Mouse (Mus musculus) fibroblast of lung, adult 2 months (primary cell): ENCODE measurements around the gene Slc25a11.

Experiments
- DNase-seq: peaks from one replicate; pipeline ENCODE4 v3.0.0-alpha.2; 2011; ENCODE audit warnings: low read depth

The Slc25a11 gene

DNA sequence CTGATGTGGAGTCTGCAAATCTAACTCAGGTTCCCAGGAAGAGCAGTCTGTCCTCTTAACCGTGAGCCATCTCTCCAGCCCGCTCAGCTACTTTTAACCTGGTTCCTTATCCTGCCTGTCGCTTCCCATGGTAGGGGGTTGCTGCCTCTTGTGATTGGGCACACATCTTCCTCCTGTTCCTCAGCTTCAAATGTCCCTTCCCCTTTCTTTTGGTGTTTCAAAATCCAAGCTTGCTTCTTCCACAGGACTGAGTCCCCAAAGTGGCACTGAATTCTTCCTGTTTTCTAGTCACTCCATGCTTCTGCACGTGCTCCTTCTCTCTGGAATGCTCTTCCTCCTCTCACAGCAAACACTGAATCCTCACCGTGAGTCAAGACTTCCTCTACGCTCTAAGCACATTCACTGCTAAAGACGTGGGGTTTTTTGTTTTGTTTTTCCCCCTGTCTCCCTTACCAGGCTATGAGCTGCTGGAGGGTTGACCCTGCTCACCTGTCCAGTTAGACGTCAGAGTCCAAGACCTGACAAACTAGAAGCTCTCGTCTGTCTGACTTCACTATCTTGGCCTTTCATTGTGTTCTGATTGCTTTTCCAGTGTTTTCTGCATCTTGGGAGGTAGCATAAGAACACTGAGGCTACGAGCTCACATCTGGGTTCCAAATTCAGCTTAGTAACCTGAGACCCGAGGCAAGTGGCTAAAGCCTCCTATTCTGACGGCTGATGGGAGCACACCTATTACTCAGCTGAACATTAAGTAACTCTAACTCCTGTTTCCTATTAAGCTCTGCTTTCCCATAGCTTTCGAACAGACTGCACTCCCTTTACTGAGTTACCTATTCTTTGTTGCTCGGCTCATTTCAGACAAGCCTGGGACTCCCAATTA is 20.2 kb upstream of the Slc25a11 start:
- no peak for DNase-seq

DNA sequence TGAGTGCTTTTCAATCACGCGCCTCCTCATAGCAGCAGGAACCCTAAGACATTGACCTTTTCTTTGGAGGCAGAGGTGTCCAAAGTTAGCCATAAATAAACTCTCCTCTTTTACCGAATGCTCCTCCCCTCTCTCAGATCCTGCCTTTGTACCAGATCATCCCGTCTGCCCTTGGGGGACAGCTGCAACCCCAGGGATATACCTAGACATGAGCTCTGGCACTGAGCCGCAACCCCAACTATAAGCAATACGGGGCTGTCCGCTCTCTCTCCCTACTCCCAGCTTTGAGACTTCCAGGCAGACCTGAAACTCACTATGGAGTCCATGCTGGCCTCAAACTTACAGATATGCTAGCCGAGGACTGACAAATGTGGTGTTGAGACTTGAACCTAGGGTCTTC is 19.4 kb upstream of the Slc25a11 start:
- DNase-seq, result no peak

DNA sequence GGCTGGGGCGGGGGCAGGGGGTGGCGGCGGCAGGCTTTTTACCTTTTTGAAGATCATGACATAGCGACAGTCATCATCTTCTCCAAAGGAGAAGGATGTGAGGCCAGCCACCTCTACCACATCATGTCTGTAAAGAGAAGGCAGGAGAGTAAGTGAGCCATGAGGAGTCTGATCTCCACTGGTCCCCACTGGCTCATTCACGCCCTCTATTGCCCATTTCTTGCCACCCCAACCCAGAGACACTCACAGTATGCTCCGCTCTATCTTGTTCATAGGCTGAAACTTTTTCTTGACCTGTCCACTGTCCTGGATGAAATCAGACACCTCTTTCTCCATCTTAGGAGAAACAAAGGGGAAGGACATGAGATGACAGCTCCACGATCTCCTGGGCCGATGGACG is 17.5 kb upstream of the Slc25a11 start:
- DNase-seq, result no peak

DNA sequence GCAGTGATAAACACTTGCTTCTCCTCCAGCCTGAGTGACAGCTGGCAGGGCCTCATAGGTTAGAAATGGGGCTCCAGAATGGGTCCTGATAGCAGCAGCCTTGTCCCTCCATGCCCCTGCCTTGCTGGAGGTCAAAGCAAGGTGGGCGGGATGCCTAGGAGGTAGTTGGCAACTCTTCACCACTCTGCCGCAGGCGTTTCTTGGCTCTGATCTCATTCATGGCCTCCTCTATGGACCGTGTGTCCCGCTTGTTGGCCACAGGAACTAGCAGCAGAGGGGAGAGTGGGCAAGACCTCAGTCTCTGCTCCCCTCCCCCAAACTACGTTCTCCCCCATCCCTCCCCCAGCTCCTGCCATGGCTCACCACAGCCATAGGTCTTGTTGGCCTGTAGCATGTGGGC is 16.7 kb upstream of the Slc25a11 start:
- DNase-seq, result no peak

DNA sequence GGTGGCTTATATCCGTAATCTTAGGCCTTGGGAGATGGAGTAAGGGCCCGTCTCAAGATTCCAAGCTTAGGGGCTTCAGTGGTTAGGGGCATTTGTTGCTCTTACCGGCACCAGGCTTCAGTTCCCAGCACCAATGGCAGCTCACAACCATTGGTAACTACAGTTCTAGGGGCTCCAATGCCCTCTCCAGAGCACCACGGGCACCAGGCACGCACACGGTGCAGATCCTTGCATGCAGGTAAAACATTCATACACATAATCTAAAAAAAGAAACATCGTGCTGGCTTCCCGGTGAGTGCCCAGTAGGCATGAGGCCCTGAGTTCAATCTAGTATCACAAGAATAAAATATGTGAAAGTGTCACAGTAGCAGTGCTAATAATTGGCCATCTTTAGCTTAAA is 15.8 kb upstream of the Slc25a11 start:
- DNase-seq, result no peak

DNA sequence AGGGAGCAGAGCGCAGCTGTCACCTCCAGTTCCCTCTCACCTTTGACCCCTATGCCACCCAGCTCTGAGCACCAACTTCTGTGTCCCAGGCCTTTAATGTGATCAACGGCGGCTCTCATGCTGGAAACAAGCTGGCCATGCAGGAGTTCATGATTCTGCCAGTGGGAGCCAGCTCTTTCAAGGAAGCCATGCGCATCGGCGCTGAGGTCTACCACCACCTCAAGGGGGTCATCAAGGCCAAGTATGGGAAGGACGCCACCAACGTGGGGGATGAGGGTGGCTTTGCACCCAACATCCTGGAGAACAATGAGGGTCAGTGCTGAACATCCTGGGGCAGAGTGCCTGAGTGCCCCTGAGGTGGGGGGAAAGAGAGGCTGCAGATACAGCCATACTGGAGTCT is 13.3 kb upstream of the Slc25a11 start:
- no peak for DNase-seq

DNA sequence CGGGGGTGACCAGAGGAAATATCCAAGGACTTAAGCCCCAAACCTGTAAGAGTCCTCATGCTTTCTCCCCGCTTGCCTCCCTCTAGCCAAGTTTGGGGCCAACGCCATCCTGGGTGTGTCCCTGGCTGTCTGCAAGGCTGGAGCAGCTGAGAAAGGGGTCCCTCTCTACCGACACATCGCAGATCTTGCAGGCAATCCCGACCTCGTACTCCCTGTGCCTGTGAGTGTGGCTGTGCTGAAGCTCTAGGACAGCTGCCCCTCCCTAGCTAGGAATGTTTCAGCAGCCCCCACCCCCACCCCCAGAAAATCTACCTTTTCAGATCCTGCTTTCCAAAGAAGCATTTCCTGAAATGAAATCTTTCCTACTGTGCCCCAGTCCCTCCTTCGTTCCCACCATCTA is 11.7 kb upstream of the Slc25a11 start:
- DNase-seq, result no peak

DNA sequence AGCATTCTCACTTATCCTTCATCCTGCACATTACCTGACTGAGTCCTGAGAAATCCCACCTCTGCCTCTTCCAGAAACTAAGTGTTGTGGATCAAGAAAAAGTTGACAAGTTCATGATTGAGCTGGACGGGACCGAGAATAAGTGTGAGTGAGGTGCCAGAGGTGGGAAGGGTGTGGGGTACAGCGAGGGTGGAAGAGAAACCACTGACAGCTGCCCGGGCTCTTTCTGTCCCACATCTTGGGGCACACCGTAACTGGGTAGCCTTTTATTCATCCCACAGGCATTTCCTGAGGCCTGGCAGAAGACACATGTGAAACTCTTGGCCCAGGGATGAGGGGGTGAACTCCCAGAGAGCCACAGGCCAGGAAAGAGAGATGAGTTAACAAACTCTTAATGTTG is 11.2 kb upstream of the Slc25a11 start:
- no peak for DNase-seq

DNA sequence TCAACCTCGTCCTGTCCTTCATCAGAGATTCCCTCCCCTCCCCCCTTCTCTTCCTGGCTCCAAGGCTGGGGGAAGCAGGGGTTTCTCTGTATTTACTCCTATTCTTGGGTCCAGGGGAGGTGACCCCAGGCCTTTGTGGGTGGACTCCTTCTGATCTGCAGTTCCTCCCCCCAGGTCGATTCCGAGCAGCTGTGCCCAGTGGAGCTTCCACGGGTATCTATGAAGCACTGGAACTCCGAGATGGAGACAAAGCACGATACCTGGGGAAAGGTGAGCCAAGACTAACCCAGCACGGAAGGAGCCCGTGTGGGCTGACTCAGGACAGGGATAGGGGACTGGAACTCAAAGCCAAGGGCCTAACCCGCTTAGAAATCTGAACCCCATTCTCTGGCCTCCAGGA is 10.7 kb upstream of the Slc25a11 start:
- no peak for DNase-seq

DNA sequence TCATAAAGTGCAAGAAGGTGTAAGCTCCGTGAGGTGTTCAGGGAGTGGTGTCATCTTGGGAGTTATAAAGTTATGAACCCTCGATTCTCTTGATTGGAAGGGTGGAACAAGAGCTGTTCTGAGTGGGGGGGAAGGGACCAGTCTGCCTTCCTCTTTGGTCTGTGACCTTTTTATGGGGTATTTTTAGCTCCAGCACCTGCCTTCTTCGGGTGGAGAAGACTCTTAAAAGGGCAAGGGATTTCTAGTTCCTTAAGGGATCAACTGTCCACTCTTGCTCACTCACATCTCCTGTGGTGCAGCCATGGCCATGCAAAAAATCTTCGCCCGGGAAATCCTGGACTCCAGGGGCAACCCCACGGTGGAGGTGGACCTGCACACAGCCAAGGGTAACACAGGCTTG is 10.3 kb upstream of the Slc25a11 start:
- no peak for DNase-seq

DNA sequence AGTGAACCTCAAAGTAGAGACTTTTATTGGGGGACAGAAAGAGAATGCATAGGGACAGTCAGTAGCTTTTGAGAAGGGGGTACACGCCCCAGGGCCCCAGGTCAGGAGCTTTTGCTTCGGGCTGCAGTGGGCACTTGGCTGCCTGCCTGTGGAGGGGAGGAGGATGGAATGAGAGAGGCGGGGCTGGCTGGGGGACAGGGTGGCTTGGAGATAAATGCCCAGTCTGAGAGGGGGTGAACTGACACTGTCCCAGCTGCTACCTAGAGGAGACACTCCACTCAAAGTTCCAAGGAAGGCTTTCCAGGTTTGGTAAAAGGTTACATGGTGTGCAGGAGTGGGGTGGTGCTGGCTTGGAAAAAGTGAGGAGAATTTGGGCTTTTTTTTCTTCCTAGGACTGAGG is 9.7 kb upstream of the Slc25a11 start, which contains the start of gene Eno3:
Gene Eno3, plus strand, starts transcription at position 239 of the 400 bp plus-strand sequence.
- DNase-seq, result no peak

DNA sequence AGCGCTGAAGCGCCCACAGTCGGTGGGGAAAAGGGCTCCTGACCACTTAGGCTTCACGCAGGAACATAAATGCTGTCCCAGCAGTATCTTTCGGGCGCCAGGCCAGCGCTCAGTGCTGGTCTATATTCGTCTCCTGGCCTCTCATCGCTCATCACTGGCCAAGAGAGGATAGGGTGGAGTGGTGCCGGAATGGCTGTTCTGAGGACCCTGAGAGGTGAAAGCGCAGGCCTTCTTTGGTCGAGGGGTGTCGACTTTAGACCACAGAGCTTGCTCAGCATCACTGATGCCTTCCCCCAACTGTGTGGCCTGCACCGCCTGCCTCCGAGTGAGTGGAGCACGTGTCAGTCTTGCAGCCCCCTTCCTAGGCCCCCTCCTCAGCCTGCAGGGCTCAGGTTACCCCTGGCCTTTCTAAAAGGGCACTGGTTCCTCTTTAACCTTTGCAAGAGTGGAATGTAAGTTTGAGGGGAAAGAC is 9.2 kb upstream of the Slc25a11 start:
- no peak for DNase-seq

DNA sequence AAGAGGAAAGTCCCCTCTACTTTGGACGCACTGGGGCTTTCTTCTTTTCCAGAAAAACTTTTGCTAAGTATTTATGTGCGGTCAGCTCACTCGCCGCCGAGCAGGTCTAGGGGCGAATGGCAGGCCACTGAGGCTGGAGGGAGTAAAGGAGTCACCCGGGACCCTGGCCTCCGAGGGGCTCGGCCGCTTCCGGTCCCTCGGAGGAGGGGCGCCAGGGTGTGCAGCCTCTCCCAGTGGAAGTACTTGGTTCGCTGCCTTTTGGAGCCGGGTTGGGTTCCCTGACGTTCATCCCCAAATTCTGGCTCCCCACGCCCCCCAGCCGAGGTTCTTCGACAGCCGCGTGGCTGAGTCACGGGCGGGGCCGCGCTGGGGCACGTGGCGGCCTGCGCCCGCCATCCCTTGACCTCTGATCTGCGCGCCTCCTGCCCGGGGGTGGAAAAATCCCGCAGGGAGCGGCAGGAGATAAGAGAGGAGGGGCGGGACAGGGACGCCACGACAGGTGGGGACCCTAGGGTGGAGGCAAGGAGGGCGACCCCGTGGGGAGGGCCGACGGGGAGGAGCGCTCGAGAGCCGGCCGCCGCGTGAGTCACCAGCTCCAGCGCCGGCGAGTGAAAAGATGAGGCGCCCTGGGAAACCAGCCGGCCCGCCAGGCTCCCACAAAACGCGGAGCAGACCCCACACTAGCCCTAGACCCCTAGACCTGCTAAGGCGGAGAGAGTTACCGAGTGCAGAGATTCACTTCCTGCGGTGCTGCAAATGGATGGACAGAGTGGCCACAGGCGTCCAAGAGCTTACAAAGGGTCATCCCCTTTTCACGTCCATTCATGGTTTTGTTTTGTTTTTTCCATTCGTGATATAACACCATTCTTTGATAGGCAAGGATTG is 8.5 kb upstream of the Slc25a11 start:
- no peak for DNase-seq

DNA sequence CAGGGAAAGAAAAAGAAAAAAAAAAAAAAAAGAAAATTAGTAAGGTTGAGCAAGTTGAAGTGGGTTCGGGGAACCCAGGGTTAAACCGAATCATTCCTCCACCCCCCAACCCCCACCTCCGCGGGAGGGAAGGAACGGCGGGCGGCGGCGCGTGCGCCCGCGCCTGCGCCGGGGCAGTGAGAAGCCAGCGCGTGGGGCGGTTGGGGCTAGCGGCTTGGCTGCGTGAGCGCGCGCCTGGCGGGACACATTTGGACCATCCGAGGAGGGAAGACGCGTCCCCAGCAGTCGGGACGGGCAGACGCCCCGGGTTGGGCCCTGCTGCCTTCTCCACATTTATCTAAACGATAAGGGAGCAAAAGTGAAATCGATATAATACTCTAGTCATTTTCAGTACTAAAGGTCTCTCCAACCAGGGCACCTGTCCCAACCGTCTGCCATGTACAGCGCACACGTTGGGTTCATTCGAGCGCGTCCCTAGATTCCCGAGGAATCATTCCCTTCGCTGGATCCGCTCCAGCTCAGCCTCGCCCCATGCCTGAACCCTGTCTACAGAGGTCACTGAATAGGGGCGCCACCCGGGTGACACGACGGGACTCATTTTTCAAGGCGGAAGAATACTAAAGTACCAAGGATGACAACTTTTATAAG is 7.8 kb upstream of the Slc25a11 start:
- DNase-seq, result no peak

DNA sequence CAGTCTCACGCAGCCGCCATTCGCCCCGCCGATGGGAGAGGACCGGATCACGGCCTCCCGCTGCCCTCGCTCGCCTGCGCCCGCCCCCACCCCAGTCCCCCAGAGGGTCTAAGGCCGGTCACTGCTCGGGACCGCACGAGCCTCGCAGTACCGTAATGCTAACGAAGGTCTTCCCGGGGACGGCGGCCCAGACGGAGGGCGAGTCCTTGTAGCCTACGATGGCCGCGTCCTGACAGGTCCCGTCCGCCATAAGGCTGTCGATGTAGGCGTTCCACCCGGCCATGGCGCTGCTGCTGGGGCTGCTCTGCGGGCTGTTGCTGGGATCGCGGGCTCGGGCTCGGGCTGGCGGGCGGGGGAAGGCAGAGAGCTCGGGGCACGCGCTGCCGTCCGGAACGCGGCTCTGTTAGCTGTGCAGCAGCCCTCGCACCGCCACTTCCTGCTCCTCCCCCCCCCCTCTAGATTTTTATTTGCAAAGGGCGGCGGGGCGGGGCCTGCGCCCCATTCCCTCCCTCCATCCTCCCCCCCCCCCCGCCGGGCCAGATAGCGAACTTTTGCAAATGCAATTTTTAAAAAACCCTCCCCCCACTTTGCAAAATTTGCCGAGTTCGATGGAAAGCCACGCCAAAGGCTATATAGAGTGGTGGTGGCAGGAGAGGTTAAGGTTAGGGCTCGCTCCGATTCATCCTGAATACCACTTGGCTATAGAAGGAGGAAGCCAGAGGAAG is 7.1 kb upstream of the Slc25a11 start, which contains the start of gene Pfn1:
Gene Pfn1, minus strand, starts transcription at position 447 of the 725 bp plus-strand sequence.
- DNase-seq, result no peak

DNA sequence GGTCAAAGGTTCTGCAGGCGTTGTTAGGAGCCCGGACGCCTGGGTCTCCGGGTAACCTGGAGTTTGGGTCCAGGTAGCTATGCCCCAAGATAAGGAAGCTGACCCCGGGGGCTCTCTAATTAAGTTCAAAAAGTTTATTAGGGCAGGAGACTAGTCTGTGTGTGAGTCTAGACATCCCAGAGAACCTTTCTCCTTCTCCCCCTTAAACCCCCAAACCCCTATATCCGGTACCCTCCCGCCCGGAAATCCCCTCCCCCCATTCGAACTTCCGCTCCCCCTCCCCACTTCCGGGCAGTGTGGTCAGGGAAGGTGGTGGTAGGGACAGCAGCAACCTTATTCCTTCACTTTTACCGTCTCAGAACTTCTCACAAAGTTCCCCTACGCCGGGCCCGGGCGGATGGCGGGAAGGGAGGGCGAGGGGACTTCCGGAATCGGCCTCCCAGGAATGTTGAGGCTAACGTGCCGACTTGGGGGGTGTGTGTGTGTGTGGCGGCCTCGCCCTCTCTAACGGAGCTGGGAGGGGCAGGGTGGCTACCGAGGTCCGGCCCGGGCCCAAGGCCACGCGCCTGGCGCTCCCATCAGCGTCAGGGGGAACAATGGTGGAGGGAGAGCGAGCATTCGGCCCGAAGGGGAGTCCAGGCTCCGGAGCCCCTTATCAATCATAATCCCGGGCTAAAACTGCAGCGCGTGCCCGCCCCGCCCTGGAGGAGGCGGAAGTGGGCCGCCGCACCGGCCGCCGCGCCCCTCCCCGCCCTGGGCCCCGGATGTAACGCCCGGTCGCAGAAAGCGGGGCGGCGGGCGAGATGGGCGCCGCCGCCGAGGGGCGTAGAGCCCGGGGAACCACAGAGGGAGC is 6.3 kb upstream of the Slc25a11 start:
- no peak for DNase-seq

DNA sequence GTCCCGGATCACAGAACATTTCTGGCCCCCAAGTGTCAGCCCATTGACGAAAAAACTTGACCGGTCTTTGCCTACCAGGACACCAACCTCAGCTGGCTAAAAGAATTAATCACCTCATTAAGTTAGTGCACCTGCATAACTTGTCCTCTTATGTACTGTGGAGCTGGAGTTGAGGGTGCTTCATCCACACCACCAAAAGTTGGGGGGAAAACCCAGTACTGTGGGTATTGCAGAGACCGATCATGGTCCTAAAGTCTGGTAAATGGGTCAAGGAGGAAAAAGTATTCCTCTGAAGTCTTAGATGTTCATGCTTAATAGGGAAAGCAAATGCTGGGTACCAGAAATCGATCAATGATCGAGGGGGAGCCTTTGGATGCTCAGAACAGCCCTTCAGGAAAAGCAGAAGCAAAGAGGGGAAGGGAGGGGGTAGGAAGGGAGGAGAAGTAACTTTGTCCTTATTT is 5.6 kb upstream of the Slc25a11 start:
- no peak for DNase-seq

DNA sequence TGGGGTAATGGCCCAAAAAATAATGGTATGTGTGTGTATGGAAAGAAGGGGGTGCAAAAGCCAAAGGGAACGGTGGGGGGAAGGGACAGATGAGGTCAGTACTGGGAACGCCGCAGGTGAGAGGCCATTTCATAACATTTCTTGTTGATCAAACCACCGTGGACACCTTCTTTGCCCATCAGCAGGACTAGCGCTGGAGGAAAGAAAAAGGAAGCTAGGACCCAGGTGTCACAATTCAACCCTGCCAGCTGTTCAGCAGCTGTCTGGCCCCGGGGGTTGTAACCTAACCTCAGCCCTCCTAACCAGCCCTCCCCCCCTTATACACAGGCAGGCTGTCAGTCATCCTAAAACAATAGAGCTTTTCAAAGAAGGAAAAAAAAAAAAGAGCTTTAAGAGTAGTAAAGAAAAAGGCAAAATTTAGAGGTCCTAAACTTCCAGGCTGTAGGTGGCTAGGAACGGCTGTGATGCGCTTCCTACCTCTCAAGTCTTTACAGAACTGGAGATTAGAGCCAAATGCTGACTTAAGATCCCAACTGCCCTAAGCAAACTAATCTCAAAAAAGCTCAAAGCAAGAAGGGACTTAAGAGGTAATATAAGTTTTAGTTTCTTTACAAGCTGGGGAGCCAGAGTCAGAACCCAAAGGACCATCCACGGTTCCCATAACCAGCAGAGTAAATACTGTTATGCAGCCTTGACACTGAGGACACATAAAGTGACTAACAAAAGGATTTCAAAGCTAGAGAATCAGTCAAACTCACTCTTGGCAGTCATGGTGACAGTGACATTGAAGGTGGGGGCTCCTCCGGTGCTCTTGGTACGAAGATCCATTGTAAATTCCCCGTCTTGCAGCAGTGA is 5.0 kb upstream of the Slc25a11 start:
- DNase-seq, result no peak

DNA sequence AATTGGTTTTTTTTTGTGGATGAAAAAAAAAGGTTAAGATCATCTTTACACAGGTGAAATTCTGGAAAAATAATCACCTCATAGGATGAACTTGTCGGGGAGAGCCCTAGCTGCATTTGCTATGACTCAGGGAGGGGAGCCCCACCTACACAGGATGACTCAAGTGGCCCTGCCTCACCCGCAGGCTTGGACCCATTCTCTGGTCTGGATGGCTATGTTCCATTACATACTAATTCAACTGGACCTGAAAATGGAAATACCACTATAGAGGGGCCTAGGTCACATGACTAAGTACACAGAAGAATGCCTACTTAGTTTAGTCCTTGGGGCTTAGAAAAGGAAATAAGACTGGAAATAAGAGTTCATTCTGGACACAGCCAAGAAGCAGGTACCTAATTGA is 4.1 kb upstream of the Slc25a11 start:
- DNase-seq, result no peak
